Mouse (Mus musculus) liver, postnatal 0 days (tissue): ENCODE measurements around the gene Ppa2.
A peak's percentile ranks its signal among the peaks of the same experiment; 100 is the strongest.

Experiments used
- CTCF ChIP-seq: sonication (generic); IDR thresholded peaks from 2 replicates; pipeline ENCODE4 v1.5.1; 2016; ENCODE audit warnings: antibody characterized with exemption, low read depth
- EP300 ChIP-seq: IDR thresholded peaks from 2 replicates; pipeline ENCODE4 v1.6.1; 2016; ENCODE audit warnings: antibody characterized with exemption, low read depth, mild to moderate bottlenecking

DNA sequence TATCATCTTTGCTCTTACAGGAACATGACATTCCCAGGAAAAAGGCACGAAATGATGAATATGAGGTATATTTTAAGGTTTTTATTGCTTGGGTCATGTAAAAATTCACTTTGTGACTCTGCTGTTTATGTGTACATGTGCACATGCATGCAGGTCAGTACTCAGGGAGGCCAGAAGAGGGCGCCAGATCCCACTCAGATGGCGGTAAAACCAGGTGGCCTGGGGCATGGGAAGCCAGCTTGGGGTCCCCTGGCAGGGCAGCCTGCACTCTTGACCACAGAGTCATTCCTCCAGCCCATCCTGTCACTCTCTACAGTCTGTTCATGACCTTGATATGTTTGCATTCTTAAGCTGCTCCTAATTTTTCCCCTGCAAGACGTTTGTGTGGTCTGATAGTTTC lies 12.6 kb downstream of the Ppa2 start:
- TF ChIP-seq CTCF, result peak; percentile 56
- TF ChIP-seq EP300, result no peak
